Mouse (Mus musculus): ENCODE measurements around the gene Hivep3. TPM values are rescaled to one million over a fixed set of nuclear protein-coding genes. Genes with fewer than 3 reads are reported as not detected.
A peak's percentile ranks its signal among the peaks of the same experiment; 100 is the strongest.

Hivep3 gene
- polyA plus RNA-seq, 1 experiment from 2014 or later: 3.2 TPM

DNA sequence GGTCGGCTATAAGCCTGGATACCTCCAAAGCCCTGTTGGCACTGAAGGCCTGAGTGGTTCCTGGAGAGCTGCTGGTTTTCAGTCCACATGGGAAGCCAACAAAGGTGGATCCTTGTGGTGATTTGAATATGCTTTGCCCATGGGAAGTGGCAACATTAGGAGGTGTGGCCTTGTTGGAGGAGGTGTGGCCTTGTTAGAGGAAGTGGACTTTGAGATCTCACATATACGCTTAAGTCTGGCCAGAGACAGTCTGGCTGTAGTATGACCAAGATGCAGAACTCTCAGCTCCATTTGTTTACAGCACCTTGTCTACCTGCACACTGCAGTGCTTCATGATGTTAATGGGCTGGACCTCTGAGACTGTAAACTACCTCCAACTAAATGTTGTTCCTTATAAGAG, 73.0 kb downstream of the Hivep3 start:
- Histone ChIP-seq H3K4me1 (no peaks in the 10 kb centered on the region), H3K4me3 (no peak overlapping the region), H3K4me2 (no peak overlapping the region), H3K9ac (no peak overlapping the region), H3K9me3 (no peaks in the 10 kb centered on the region), H3K36me3 (no peaks in the 10 kb centered on the region), H3K27ac (no peak overlapping the region), H3K27me3 (peaks cover 4% of the 10 kb centered on the region; the same call in 1 of the 2 replicates)
- 70% methylated on average over 2 of the region's 2 CpGs for WGBS
- ATAC-seq (ENCODE audit: insufficient number of reproducible peaks, low FRiP score, low TSS enrichment, low read depth): no peak

DNA sequence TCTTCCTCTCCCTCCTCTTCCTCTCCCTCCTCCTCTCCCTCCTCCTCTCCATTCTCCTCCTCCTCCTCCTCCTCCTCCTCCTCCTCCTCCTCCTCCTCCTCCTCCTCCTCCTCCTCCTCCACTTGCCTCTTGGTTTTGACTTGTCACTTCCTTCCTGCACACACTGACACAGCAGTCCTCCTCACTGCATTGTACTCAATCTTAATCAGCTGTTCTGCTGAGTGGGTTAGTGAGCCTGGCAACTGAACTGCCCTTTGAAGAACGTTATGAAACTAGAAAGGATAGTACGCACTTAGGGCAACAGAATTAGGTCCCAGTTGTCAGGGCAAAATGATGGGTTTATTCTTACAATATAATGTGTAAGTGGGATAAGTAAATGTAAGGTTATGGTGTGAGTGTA, 73.8 kb downstream of the Hivep3 start:
- no peak for ATAC-seq (ENCODE audit: insufficient number of reproducible peaks, low FRiP score, low TSS enrichment, low read depth)
- 57% methylated on average over 2 of the region's 2 CpGs for WGBS

DNA sequence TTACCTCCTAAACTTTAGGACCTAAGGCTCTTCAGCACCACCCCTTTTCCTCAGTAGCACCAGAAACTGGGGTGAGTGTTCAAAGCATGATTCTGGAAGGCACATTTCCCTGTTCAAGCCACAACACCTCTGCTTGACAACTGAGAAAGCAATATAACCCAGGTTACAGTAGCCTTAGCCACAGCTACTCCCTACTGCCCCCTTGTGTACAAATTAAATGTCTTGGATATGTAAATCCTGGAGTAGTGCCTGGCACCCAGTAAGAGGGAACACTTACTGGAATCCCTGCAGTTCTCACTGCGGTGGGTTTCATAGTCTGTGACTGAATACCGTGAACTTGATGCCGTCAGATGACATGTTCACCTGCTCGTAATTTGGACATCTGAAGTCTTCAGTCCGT, 75.7 kb downstream of the Hivep3 start:
- WGBS: 33% methylated on average over 5 of the region's 5 CpGs
- H3K4me3 ChIP-seq: no peak overlapping the region
- no peak overlapping the region for H3K9ac ChIP-seq
- H3K27me3 ChIP-seq: peaks cover 25% of the 10 kb centered on the region
- H3K36me3 ChIP-seq: no peaks in the 10 kb centered on the region
- H3K4me1 ChIP-seq: 0 out of 2 replicates have a peak, but pooled peaks cover 1% of the 10 kb centered on the region
- no peak overlapping the region for H3K4me2 ChIP-seq
- no peaks in the 10 kb centered on the region for H3K9me3 ChIP-seq
- ATAC-seq (ENCODE audit: insufficient number of reproducible peaks, low FRiP score, low TSS enrichment, low read depth): no peak
- no peak overlapping the region for H3K27ac ChIP-seq

More for the DNA sequence above, 73.8 kb downstream of the Hivep3 start:
- no peak overlapping the region for H3K4me3 ChIP-seq
- H3K36me3 ChIP-seq: no peaks in the 10 kb centered on the region
- no peak overlapping the region for H3K4me2 ChIP-seq
- H3K4me1 ChIP-seq: no peaks in the 10 kb centered on the region
- peaks cover 8% of the 10 kb centered on the region; the same call in 1 of the 2 replicates for H3K27me3 ChIP-seq
- H3K9me3 ChIP-seq: no peaks in the 10 kb centered on the region
- H3K9ac ChIP-seq: no peak overlapping the region
- no peak overlapping the region for H3K27ac ChIP-seq

DNA sequence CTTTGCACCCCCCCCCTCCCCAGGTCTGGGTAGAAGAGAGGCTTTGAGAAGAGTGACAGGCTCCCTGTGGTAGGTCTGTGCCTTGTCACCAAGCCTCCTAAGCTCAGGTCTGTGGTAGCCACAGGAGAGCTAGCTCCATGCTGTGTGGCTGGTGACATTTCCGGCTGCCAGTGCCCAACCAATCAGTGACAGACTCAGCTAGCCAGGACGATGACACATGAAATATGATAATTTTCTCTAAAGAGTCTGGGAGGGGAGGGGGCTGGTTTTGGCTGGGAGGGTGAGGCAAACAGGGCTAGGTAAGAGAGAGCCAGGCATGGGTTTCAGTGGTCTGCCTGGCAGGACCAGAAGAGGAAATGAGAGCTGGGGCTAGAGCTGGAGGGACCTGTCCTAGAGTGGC, 79.2 kb downstream of the Hivep3 start:
- Histone ChIP-seq H3K4me1 (peaks cover 14% of the 10 kb centered on the region), H3K36me3 (no peaks in the 10 kb centered on the region), H3K27me3 (peaks cover 47% of the 10 kb centered on the region), H3K9me3 (no peaks in the 10 kb centered on the region), H3K9ac (no peak overlapping the region), H3K4me3 (no peak overlapping the region), H3K27ac (no peak overlapping the region), H3K4me2 (no peak overlapping the region)
- 11% methylated on average over 2 of the region's 2 CpGs for WGBS
- ATAC-seq (ENCODE audit: insufficient number of reproducible peaks, low FRiP score, low TSS enrichment, low read depth): no peak

DNA sequence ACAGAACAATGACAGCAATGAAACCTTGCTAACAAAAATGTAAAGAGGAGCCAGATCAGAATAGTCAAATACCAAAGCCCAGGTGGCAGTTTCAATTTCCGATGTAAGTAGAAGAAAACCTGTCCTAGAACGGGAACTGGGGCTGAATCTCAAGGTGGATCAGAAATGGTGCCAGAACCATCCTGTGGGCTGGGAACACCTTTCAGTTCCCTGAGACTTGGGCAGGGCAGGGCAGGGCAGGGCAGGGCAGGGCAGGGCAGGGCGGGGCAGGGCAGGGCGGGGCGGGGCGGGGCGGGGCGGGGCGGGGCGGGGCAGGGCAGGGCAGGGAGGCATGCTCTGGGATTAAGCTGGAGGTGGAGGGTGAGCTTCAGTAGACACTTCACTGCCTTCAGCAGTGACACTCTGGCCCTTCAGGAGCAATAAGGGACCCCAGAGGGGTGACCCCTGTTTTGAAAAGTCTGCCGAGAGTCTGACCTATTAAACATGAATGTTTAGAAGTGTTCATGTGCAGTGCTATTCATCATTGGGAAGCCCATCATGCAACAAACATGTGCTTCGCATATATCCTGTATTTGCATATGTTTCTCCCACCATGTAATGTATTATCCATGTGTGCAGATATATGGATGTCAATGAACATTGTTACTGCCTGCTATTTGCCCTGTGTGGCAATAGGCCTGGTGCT, 80.1 kb downstream of the Hivep3 start:
- peaks cover 47% of the 10 kb centered on the region for H3K27me3 ChIP-seq
- H3K4me3 ChIP-seq: peak overlapping the region; percentile 39; the same call in 1 of the 2 replicates
- WGBS: 21% methylated on average over 6 of the region's 12 CpGs
- H3K9ac ChIP-seq: no peak overlapping the region
- H3K4me1 ChIP-seq: peaks cover 14% of the 10 kb centered on the region
- H3K4me2 ChIP-seq: no peak overlapping the region
- H3K36me3 ChIP-seq: no peaks in the 10 kb centered on the region
- H3K27ac ChIP-seq: no peak overlapping the region
- no peaks in the 10 kb centered on the region for H3K9me3 ChIP-seq
- ATAC-seq (ENCODE audit: insufficient number of reproducible peaks, low FRiP score, low TSS enrichment, low read depth): no peak; the same call in 1 of the 2 replicates

- WGBS: 2% methylated on average over 47 of the region's 47 CpGs
- Histone ChIP-seq H3K4me3 (peak overlapping the region; percentile 39), H3K27ac (no peak overlapping the region), H3K9me3 (no peaks in the 10 kb centered on the region), H3K9ac (no peak overlapping the region), H3K4me2 (peak overlapping the region; percentile 76), H3K27me3 (peaks cover 47% of the 10 kb centered on the region), H3K36me3 (no peaks in the 10 kb centered on the region), H3K4me1 (peaks cover 14% of the 10 kb centered on the region)
- ATAC-seq (ENCODE audit: insufficient number of reproducible peaks, low FRiP score, low TSS enrichment, low read depth): no peak
These were observed 80.9 kb downstream of the Hivep3 start for GRCm38 (mm10) chr4:119814185-119815132.

- WGBS: 8% methylated on average over 7 of the region's 7 CpGs
These were observed 81.7 kb downstream of the Hivep3 start for GRCm38 (mm10) chr4:119815133-119815792.

GRCm38 (mm10) chr4:119815793-119816161, 82.2 kb downstream of the Hivep3 start:
- no peaks in the 10 kb centered on the region for H3K9me3 ChIP-seq
- no peak overlapping the region for H3K9ac ChIP-seq
- H3K36me3 ChIP-seq: no peaks in the 10 kb centered on the region
- no peak overlapping the region for H3K27ac ChIP-seq
- no peak overlapping the region for H3K4me2 ChIP-seq
- peaks cover 44% of the 10 kb centered on the region for H3K27me3 ChIP-seq
- H3K4me3 ChIP-seq: no peak overlapping the region
- peaks cover 14% of the 10 kb centered on the region for H3K4me1 ChIP-seq
- no peak for ATAC-seq (ENCODE audit: insufficient number of reproducible peaks, low FRiP score, low TSS enrichment, low read depth)

More at GRCm38 (mm10) chr4:119815133-119815792, 81.7 kb downstream of the Hivep3 start:
- peaks cover 46% of the 10 kb centered on the region for H3K27me3 ChIP-seq
- H3K4me3 ChIP-seq: peak overlapping the region; percentile 39
- H3K9ac ChIP-seq: no peak overlapping the region
- no peaks in the 10 kb centered on the region for H3K36me3 ChIP-seq
- H3K9me3 ChIP-seq: no peaks in the 10 kb centered on the region
- H3K4me2 ChIP-seq: peak overlapping the region; percentile 76
- no peak overlapping the region for H3K27ac ChIP-seq
- peaks cover 14% of the 10 kb centered on the region for H3K4me1 ChIP-seq
- ATAC-seq (ENCODE audit: insufficient number of reproducible peaks, low FRiP score, low TSS enrichment, low read depth): no peak

DNA sequence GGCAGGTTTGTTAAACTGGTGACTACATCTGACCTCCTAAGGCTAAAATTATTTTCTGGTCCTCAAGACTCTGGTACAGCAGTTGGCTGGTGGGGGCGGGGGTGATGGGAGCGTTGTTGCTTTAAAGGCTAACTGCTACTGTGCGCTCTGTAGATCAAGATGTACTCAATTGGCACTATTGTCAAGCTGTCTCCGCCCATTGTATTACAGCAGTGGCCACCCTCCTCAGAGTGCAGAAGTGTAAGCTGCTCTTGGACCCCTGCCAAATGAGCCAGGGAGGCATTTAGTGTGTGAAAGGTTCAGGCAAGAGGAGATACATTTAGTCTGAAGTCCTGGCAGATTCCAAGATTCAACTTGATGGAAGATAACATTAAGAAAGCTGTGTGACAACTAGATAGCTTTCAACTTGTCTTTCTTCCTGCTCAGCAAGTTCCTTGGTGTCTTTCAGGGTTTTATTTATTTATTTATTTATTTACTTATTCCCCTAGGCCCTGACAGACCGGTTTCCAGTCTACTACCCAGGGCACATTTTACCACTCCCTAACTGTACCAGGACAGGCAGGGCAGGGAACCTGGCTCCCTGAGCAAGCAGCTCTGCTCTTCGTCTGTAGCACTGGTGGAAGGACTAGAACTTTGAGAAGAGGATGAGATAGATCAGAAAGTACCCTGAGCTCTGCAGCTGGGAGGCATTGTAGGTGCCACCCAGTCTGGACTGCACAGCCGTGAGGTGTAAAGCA, 83.2 kb downstream of the Hivep3 start:
- Histone ChIP-seq H3K27ac (no peak overlapping the region), H3K4me1 (peaks cover 14% of the 10 kb centered on the region)
- 46% methylated on average over 7 of the region's 7 CpGs for WGBS

DNA sequence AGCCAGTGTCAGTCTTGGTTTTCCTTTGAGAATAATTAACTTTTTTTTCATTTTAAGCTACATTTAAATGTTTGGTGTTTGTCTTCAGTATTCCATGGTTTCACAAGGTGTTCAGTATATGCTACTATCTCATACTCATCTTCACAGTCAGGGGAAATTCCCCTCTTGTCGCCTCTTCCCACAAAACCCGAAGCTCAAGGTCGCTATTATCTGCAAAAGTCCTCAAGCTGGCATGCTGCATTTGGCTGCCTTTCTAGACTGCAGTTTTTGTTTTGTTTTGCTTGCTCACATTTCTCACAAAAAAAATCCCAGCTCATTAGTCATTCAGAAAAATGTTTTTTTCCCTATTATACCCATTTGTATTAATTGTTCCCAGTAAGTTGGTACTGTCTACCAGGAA, 92.4 kb downstream of the Hivep3 start:
- Histone ChIP-seq H3K36me3 (no peaks in the 10 kb centered on the region), H3K4me2 (no peak overlapping the region), H3K9me3 (no peaks in the 10 kb centered on the region), H3K4me1 (no peaks in the 10 kb centered on the region), H3K27me3 (no peaks in the 10 kb centered on the region), H3K4me3 (no peak overlapping the region), H3K9ac (no peak overlapping the region), H3K27ac (no peak overlapping the region)
- WGBS: 75% methylated on average over 3 of the region's 3 CpGs
- no peak for ATAC-seq (ENCODE audit: insufficient number of reproducible peaks, low FRiP score, low TSS enrichment, low read depth)

More for the DNA sequence above, 83.2 kb downstream of the Hivep3 start:
- no peak; the same call in 1 of the 2 replicates for ATAC-seq (ENCODE audit: insufficient number of reproducible peaks, low FRiP score, low TSS enrichment, low read depth)
- Histone ChIP-seq H3K4me2 (no peak overlapping the region), H3K36me3 (no peaks in the 10 kb centered on the region), H3K27me3 (peaks cover 44% of the 10 kb centered on the region), H3K9me3 (no peaks in the 10 kb centered on the region), H3K4me3 (no peak overlapping the region), H3K9ac (no peak overlapping the region)

DNA sequence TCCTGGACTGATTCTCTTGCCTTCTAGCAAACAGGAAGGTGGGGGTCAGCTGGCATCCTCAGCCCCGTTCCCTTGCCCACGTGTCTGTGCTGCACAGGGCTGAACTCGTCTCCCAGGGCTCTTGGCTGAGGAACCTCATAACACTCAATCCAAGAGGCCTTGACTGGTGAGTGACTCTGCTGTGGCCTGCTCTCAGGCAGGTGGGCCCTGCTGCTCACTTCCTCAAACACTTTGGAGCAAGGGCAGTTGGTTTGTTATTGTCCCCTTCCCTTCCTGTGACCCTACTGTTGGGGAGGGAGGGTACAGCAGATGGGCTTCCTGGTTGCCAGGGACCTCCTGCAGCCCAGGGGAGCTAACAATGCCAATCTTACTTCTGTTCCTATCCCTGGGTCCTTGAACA, 94.8 kb downstream of the Hivep3 start:
- Histone ChIP-seq H3K4me3 (no peak overlapping the region), H3K9me3 (no peaks in the 10 kb centered on the region), H3K9ac (no peak overlapping the region), H3K4me2 (no peak overlapping the region), H3K36me3 (no peaks in the 10 kb centered on the region), H3K27me3 (no peaks in the 10 kb centered on the region), H3K4me1 (no peaks in the 10 kb centered on the region), H3K27ac (no peak overlapping the region)
- WGBS: 68% methylated on average over 3 of the region's 3 CpGs
- ATAC-seq (ENCODE audit: insufficient number of reproducible peaks, low FRiP score, low TSS enrichment, low read depth): no peak
